Comparison of ENCODE assay signal across 9 mouse cellular contexts in the genomic region with DNA sequence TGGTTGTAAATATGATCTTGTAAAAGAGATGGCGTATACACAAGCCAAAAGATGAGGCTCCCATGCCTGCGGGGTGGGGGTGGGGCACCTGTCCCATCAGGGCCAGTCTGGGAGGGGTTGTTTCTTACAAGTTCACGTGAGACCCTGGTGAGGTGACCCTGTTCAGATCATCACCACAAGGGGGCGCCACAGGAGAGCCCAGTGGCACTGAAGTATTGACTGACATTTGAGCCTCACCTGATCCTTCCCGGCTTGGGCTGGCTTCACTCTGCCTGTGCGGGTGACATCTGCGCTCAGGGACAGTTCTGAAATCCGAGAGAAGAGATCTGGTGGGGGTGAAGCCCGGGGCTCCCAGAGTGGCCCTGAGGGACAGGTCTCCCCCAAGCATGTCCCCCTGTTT. TPM values are rescaled to one million over a fixed set of nuclear protein-coding genes. Genes with fewer than 3 reads are reported as not detected.
A peak's percentile ranks its signal among the peaks of the same experiment; 100 is the strongest.
DNase-seq lines count a peak whose midpoint lies in the region; ATAC-seq lines count a peak whose summit lies in the region.
"Had no signal": no experiment of that assay in that cellular context is flagged by ENCODE, and none has a peak within 500 bp of the region (broad histone marks: within the 10 kb centered on the region; RNA-seq: fewer than 3 reads in every experiment).

No protein-coding gene starts in this region.

- H3K36me3 ChIP-seq in heart, embryonic 11.5 days (ENCODE audit: control insufficient read depth, insufficient read depth, low read length), result no peaks in the 10 kb centered on the region
- no peaks in the 10 kb centered on the region for H3K36me3 ChIP-seq in embryonic facial prominence, embryonic 14.5 days (ENCODE audit: control insufficient read depth, insufficient read depth, low read length)
- H3K36me3 ChIP-seq: embryonic facial prominence, embryonic 12.5 days had no signal

- H3K4me2 ChIP-seq in heart, embryonic 11.5 days, result no peak overlapping the region
- no peak overlapping the region for H3K4me2 ChIP-seq in embryonic facial prominence, embryonic 14.5 days (ENCODE audit: low read depth, low read length)
- H3K4me2 ChIP-seq: embryonic facial prominence, embryonic 12.5 days had no signal

- 15% methylated on average over 9 of the region's 9 CpGs for WGBS in heart, embryonic 11.5 days (ENCODE audit: insufficient replicate concordance)
- whole genome bisulfite sequencing in embryonic facial prominence, embryonic 14.5 days, result 9% methylated on average over 8 of the region's 9 CpGs

- no peak for ATAC-seq in heart, embryonic 11.5 days (replicated peaks; ENCODE audit: insufficient number of reproducible peaks, low FRiP score, low TSS enrichment)
- ATAC-seq in embryonic facial prominence, embryonic 14.5 days (ENCODE audit: low read depth), result 0 out of 2 replicates have a peak, but pooled peaks have one; percentile 22

- no peak overlapping the region for H3K4me3 ChIP-seq in heart, embryonic 11.5 days (ENCODE audit: low read depth, low read length)
- H3K4me3 ChIP-seq in embryonic facial prominence, embryonic 14.5 days (ENCODE audit: low read depth, low read length), result no peak overlapping the region
- H3K4me3 ChIP-seq: embryonic facial prominence, embryonic 12.5 days had no signal

- no peak overlapping the region for H3K9ac ChIP-seq in heart, embryonic 11.5 days (ENCODE audit: low read depth, low read length)
- H3K9ac ChIP-seq in embryonic facial prominence, embryonic 14.5 days (ENCODE audit: low read depth, low read length), result no peak overlapping the region
- H3K9ac ChIP-seq: embryonic facial prominence, embryonic 12.5 days had no signal

- no peak overlapping the region for H3K27ac ChIP-seq in heart, embryonic 11.5 days (ENCODE audit: low read depth, low read length)
- H3K27ac ChIP-seq in embryonic facial prominence, embryonic 14.5 days (replicated peaks; ENCODE audit: low read depth, low read length), result no peak overlapping the region
- H3K27ac ChIP-seq: embryonic facial prominence, embryonic 12.5 days had no signal

- no peaks in the 10 kb centered on the region for H3K4me1 ChIP-seq in heart, embryonic 11.5 days (ENCODE audit: control insufficient read depth, insufficient read depth, low read length)
- H3K4me1 ChIP-seq in embryonic facial prominence, embryonic 14.5 days (ENCODE audit: control insufficient read depth, insufficient read depth, low read length), result no peaks in the 10 kb centered on the region

- H3K27me3 ChIP-seq in heart, embryonic 11.5 days (ENCODE audit: control insufficient read depth, insufficient read depth, low read length), result peaks cover 4% of the 10 kb centered on the region; the same call in 1 of the 2 replicates
- H3K27me3 ChIP-seq in embryonic facial prominence, embryonic 14.5 days (replicated peaks; ENCODE audit: control insufficient read depth, insufficient read depth, low read length), result no peaks in the 10 kb centered on the region
- H3K27me3 ChIP-seq: embryonic facial prominence, embryonic 12.5 days had no signal

- peak; percentile 42 to 74 for DNase-seq in heart, adult 18-20 months
- DNase-seq in 416B (ENCODE audit: low read depth), result peak; percentile 69
- DNase-seq in adrenal gland, postnatal 14 days, result peak; percentile 77
- DNase-seq in embryonic facial prominence, embryonic 14.5 days (ENCODE audit: low spot score), result peak; percentile 41
- DNase-seq in kidney, postnatal 25 days, result peak; percentile 51 to 75
- DNase-seq in natural killer cell, adult 2 months (ENCODE audit: low spot score in 2 of 2), result peak; percentile 64 to 71
- DNase-seq in urinary bladder, postnatal 25 days (ENCODE audit: low spot score), result peak; percentile 69

- H3K9me3 ChIP-seq in heart, embryonic 11.5 days (replicated peaks; ENCODE audit: control insufficient read depth, low read length), result no peaks in the 10 kb centered on the region
- H3K9me3 ChIP-seq in embryonic facial prominence, embryonic 14.5 days (ENCODE audit: control insufficient read depth, low read length), result no peaks in the 10 kb centered on the region
- H3K9me3 ChIP-seq: embryonic facial prominence, embryonic 12.5 days had no signal

RNA-seq across cellular contexts. Expression of a gene that starts 10.9 kb away (rescaled TPM):
- total RNA-seq in heart, adult 18-20 months (2021), result 1 to 10 TPM in 1 of 2 experiments, under 1 TPM in 1; 0.51 to 1.5 TPM
- polyA plus RNA-seq in heart, embryonic 11.5 days (2014; fragmentation: Nextera tagmentation; extraction: Ambion mirVana), result 1.9 and 2.4 TPM in 2 replicates
- total RNA-seq in adrenal gland, postnatal 14 days (2021), result 0.75 and 0.85 TPM in 2 replicates
- 0.14 and 0.38 TPM in 2 replicates for polyA plus RNA-seq in embryonic facial prominence, embryonic 14.5 days (2014; fragmentation: Nextera tagmentation; extraction: Ambion mirVana)
- polyA plus RNA-seq: embryonic facial prominence, embryonic 12.5 days had no signal

RNA-seq across cellular contexts. Expression of a gene that starts 20.7 kb away (rescaled TPM):
- total RNA-seq in heart, adult 18-20 months (2021), result not detected
- polyA plus RNA-seq in heart, embryonic 11.5 days (2014; fragmentation: Nextera tagmentation; extraction: Ambion mirVana), result not detected in 2 replicates
- total RNA-seq in adrenal gland, postnatal 14 days (2021), result not detected in 2 replicates
- polyA plus RNA-seq in embryonic facial prominence, embryonic 14.5 days (2014; fragmentation: Nextera tagmentation; extraction: Ambion mirVana), result not detected in 2 replicates
- polyA plus RNA-seq: embryonic facial prominence, embryonic 12.5 days had no signal

RNA-seq across cellular contexts. Expression of a gene that starts 47.3 kb away (rescaled TPM):
- total RNA-seq in heart, adult 18-20 months (2021), result under 1 TPM in 1 of 2 experiments, not detected in 1; 0.15 TPM
- 0.39 and 0.63 TPM in 2 replicates for polyA plus RNA-seq in heart, embryonic 11.5 days (2014; fragmentation: Nextera tagmentation; extraction: Ambion mirVana)
- not detected in 2 replicates for total RNA-seq in adrenal gland, postnatal 14 days (2021)
- 0.38 and 0.47 TPM in 2 replicates for polyA plus RNA-seq in embryonic facial prominence, embryonic 14.5 days (2014; fragmentation: Nextera tagmentation; extraction: Ambion mirVana)
